Mouse (Mus musculus) erythroblast, embryonic 14.5 days (primary cell): ENCODE measurements around the gene Gid8. TPM values are rescaled to one million over a fixed set of nuclear protein-coding genes. Genes with fewer than 3 reads are reported as not detected.

Experiments used
- H3K27me3 ChIP-seq: 2 replicates; pipeline ENCODE4 v1.6.1; 2012; ENCODE audit warnings: inconsistent platforms; ENCODE audit not compliant: control insufficient read depth
- H3K36me3 ChIP-seq: 2 replicates; pipeline ENCODE4 v1.6.1; 2012; ENCODE audit warnings: mild to moderate bottlenecking, inconsistent platforms; ENCODE audit not compliant: control insufficient read depth
- H3K4me1 ChIP-seq: 2 replicates; pipeline ENCODE4 v1.6.1; 2012; ENCODE audit warnings: inconsistent platforms; ENCODE audit not compliant: control insufficient read depth
- H3K4me3 ChIP-seq: replicated peaks from 2 replicates; pipeline ENCODE3; 2012; ENCODE audit warnings: moderate library complexity, mild to moderate bottlenecking, inconsistent platforms
- H3K9me3 ChIP-seq: 2 replicates; pipeline ENCODE4 v1.6.1; 2012; ENCODE audit warnings: low read length, inconsistent platforms, mixed read lengths; ENCODE audit not compliant: control insufficient read depth
- GATA1 ChIP-seq: IDR thresholded peaks from 2 replicates; pipeline ENCODE4 v1.6.1; 2012; ENCODE audit warnings: low read length, inconsistent platforms, mixed read lengths
- TAL1 ChIP-seq: IDR thresholded peaks from 3 replicates; pipeline ENCODE4 v1.6.1; 2012; ENCODE audit warnings: low read length, inconsistent platforms, mixed read lengths
- polyA plus RNA-seq: library from polyadenylated mRNA; stranded (reverse); fragments of >175 nt; gene quantifications from 2 replicates; pipeline ENCODE4 v1.2.3, GENCODE M21; 2012

Gene Gid8
- polyA plus RNA-seq, 1 experiment = 5.4 TPM

GRCm38 (mm10) chr2:180695176-180695575 is 14.7 kb upstream of the Gid8 start:
- Histone ChIP-seq H3K36me3 (peaks cover 75% of the 10 kb centered on the region), H3K4me1 (peaks cover 55% of the 10 kb centered on the region), H3K9me3 (no peaks in the 10 kb centered on the region), H3K4me3 (no peak overlapping the region), H3K27me3 (no peaks in the 10 kb centered on the region)
- TF ChIP-seq TAL1 = no peak
- TF ChIP-seq GATA1 = no peak

GRCm38 (mm10) chr2:180700457-180700856 is 9.5 kb upstream of the Gid8 start:
- peaks cover 83% of the 10 kb centered on the region for H3K4me1 ChIP-seq
- H3K4me3 ChIP-seq = peak overlapping the region; percentile 88
- peaks cover 62% of the 10 kb centered on the region for H3K36me3 ChIP-seq
- no peak for TF ChIP-seq GATA1
- no peak for TF ChIP-seq TAL1
- no peaks in the 10 kb centered on the region for H3K9me3 ChIP-seq
- no peaks in the 10 kb centered on the region for H3K27me3 ChIP-seq

GRCm38 (mm10) chr2:180701053-180701766 is 8.7 kb upstream of the Gid8 start:
- Histone ChIP-seq H3K36me3 (peaks cover 62% of the 10 kb centered on the region), H3K4me1 (peaks cover 84% of the 10 kb centered on the region), H3K27me3 (no peaks in the 10 kb centered on the region), H3K4me3 (peak overlapping the region; percentile 88), H3K9me3 (no peaks in the 10 kb centered on the region)
- TF ChIP-seq TAL1 = no peak

GRCm38 (mm10) chr2:180701767-180702621 is 7.9 kb upstream of the Gid8 start:
- TF ChIP-seq TAL1 (no peak), GATA1 (no peak)
- Histone ChIP-seq H3K36me3 (peaks cover 66% of the 10 kb centered on the region), H3K4me1 (peaks cover 84% of the 10 kb centered on the region), H3K9me3 (no peaks in the 10 kb centered on the region), H3K27me3 (no peaks in the 10 kb centered on the region), H3K4me3 (peak overlapping the region; percentile 88)

- Histone ChIP-seq H3K4me1 (peaks cover 85% of the 10 kb centered on the region), H3K4me3 (peak overlapping the region; percentile 88), H3K9me3 (no peaks in the 10 kb centered on the region), H3K36me3 (peaks cover 71% of the 10 kb centered on the region), H3K27me3 (no peaks in the 10 kb centered on the region)
- TF ChIP-seq TAL1 = no peak
- no peak for TF ChIP-seq GATA1
These were observed 7.2 kb upstream of the Gid8 start for GRCm38 (mm10) chr2:180702701-180703149.

GRCm38 (mm10) chr2:180703175-180703574 is 6.7 kb upstream of the Gid8 start:
- no peak for TF ChIP-seq TAL1
- no peak for TF ChIP-seq GATA1
- no peaks in the 10 kb centered on the region for H3K9me3 ChIP-seq
- peaks cover 72% of the 10 kb centered on the region for H3K36me3 ChIP-seq
- no peaks in the 10 kb centered on the region for H3K27me3 ChIP-seq
- peak overlapping the region; percentile 88 for H3K4me3 ChIP-seq
- H3K4me1 ChIP-seq = peaks cover 84% of the 10 kb centered on the region

GRCm38 (mm10) chr2:180703645-180704359 is 6.1 kb upstream of the Gid8 start:
- TF ChIP-seq TAL1 (no peak), GATA1 (no peak)
- H3K36me3 ChIP-seq = peaks cover 68% of the 10 kb centered on the region
- H3K27me3 ChIP-seq = no peaks in the 10 kb centered on the region
- H3K9me3 ChIP-seq = no peaks in the 10 kb centered on the region
- no peak overlapping the region for H3K4me3 ChIP-seq
- H3K4me1 ChIP-seq = peaks cover 84% of the 10 kb centered on the region

- no peak for TF ChIP-seq GATA1
- TF ChIP-seq TAL1 = no peak
- Histone ChIP-seq H3K4me3 (peak overlapping the region; percentile 3), H3K9me3 (no peaks in the 10 kb centered on the region), H3K4me1 (peaks cover 77% of the 10 kb centered on the region), H3K36me3 (peaks cover 61% of the 10 kb centered on the region), H3K27me3 (no peaks in the 10 kb centered on the region)
These were observed 5.3 kb upstream of the Gid8 start for GRCm38 (mm10) chr2:180704591-180704990.

GRCm38 (mm10) chr2:180705066-180705465 is 4.9 kb upstream of the Gid8 start:
- Histone ChIP-seq H3K4me1 (peaks cover 73% of the 10 kb centered on the region), H3K4me3 (no peak overlapping the region), H3K9me3 (no peaks in the 10 kb centered on the region), H3K36me3 (peaks cover 57% of the 10 kb centered on the region), H3K27me3 (no peaks in the 10 kb centered on the region)
- TF ChIP-seq GATA1 (no peak), TAL1 (no peak)
